Comparison of ENCODE assay signal across 9 mouse cellular contexts in genomic region chr2:59437684-59438393, GRCm38 (mm10). TPM values are rescaled to one million over a fixed set of nuclear protein-coding genes. Genes with fewer than 3 reads are reported as not detected.
A peak's percentile ranks its signal among the peaks of the same experiment; 100 is the strongest.
DNase-seq lines count a peak whose midpoint lies in the region; ATAC-seq lines count a peak whose summit lies in the region.
"Had no signal": no experiment of that assay in that cellular context is flagged by ENCODE, and none has a peak within 500 bp of the region (broad histone marks: within the 10 kb centered on the region; RNA-seq: fewer than 3 reads in every experiment).

No protein-coding gene starts in this region.

- no peak overlapping the region for H3K4me2 ChIP-seq in embryonic facial prominence, embryonic 12.5 days (replicated peaks)
- peak overlapping the region; percentile 33; the same call in 1 of the 2 replicates for H3K4me2 ChIP-seq in midbrain, embryonic 14.5 days (ENCODE audit: low read length)
- H3K4me2 ChIP-seq: liver, embryonic 13.5 days had no signal

- ATAC-seq in embryonic facial prominence, embryonic 12.5 days (ENCODE audit: insufficient number of reproducible peaks, insufficient read depth, low FRiP score, low TSS enrichment) = peak; percentile 36; the same call in 1 of the 2 replicates
- ATAC-seq in midbrain, embryonic 14.5 days (ENCODE audit: low FRiP score, low TSS enrichment) = peak; percentile 73

- intact Hi-C loops in gastrocnemius, postnatal 14 days (cut with DNase I; ENCODE audit: low total_unique reads) = loop anchor here (10.0 kb wide), 1 partner anchor 733 kb away; no protein-coding TSS in a partner anchor
- intact Hi-C loops in left cerebral cortex, postnatal 10 days (cut with DNase I) = loop anchor here (5.0 to 10.0 kb wide), 4 partner anchors 276 to 756 kb away; partner anchors contain the start of genes Ccdc148 and Pkp4

- H3K4me1 ChIP-seq in embryonic facial prominence, embryonic 12.5 days = no peaks in the 10 kb centered on the region
- H3K4me1 ChIP-seq in embryonic facial prominence, embryonic 10.5 days = no peaks in the 10 kb centered on the region
- no peaks in the 10 kb centered on the region for H3K4me1 ChIP-seq in midbrain, embryonic 14.5 days (ENCODE audit: control insufficient read depth, insufficient read depth, low read length)
- H3K4me1 ChIP-seq: liver, embryonic 13.5 days had no signal

- no peak overlapping the region for H3K9ac ChIP-seq in embryonic facial prominence, embryonic 12.5 days
- H3K9ac ChIP-seq in midbrain, embryonic 14.5 days (replicated peaks; ENCODE audit: low read length) = no peak overlapping the region
- H3K9ac ChIP-seq: liver, embryonic 13.5 days had no signal

- DNase-seq in embryonic facial prominence, embryonic 10.5 days (ENCODE audit: low spot score) = no peak
- peak; percentile 70 for DNase-seq in cerebellum, adult 11 months
- peak; percentile 31 for DNase-seq in gastrocnemius, postnatal 14 days
- DNase-seq in kidney, adult 11 months = peak; percentile 88
- peak; percentile 69 to 82 for DNase-seq in left cerebral cortex, postnatal 10 days (ENCODE audit: extremely low spot score in 1 of 2, low spot score in 2 of 2)
- DNase-seq in midbrain, embryonic 14.5 days = peak; percentile 82
- peak; percentile 59 for DNase-seq in testis, postnatal 14 days (ENCODE audit: low spot score)
- DNase-seq: liver, embryonic 13.5 days had no signal

- no peaks in the 10 kb centered on the region for H3K9me3 ChIP-seq in embryonic facial prominence, embryonic 12.5 days
- H3K9me3 ChIP-seq in embryonic facial prominence, embryonic 10.5 days = 0 out of 2 replicates have a peak, but pooled peaks cover 4% of the 10 kb centered on the region
- H3K9me3 ChIP-seq in midbrain, embryonic 14.5 days (ENCODE audit: control insufficient read depth, low read length) = no peaks in the 10 kb centered on the region
- H3K9me3 ChIP-seq: liver, embryonic 13.5 days had no signal

- 79% methylated on average over 12 of the region's 12 CpGs for WGBS in embryonic facial prominence, embryonic 12.5 days
- 88% methylated on average over 12 of the region's 12 CpGs for WGBS in embryonic facial prominence, embryonic 10.5 days
- WGBS in midbrain, embryonic 14.5 days = 73% methylated on average over 12 of the region's 12 CpGs

- H3K27ac ChIP-seq in embryonic facial prominence, embryonic 12.5 days = no peak overlapping the region
- no peak overlapping the region for H3K27ac ChIP-seq in embryonic facial prominence, embryonic 10.5 days (replicated peaks)
- no peak overlapping the region for H3K27ac ChIP-seq in midbrain, embryonic 14.5 days (replicated peaks; ENCODE audit: low read depth, low read length)
- H3K27ac ChIP-seq: liver, embryonic 13.5 days had no signal

- no peaks in the 10 kb centered on the region for H3K27me3 ChIP-seq in embryonic facial prominence, embryonic 12.5 days
- H3K27me3 ChIP-seq in embryonic facial prominence, embryonic 10.5 days (replicated peaks; ENCODE audit: low read depth, poor library complexity, severe bottlenecking) = 0 out of 2 replicates have a peak, but pooled peaks cover 15% of the 10 kb centered on the region
- H3K27me3 ChIP-seq in midbrain, embryonic 14.5 days (ENCODE audit: control insufficient read depth, insufficient read depth, low read length) = no peaks in the 10 kb centered on the region
- H3K27me3 ChIP-seq: liver, embryonic 13.5 days had no signal

- H3K4me3 ChIP-seq in embryonic facial prominence, embryonic 12.5 days = no peak overlapping the region
- H3K4me3 ChIP-seq in embryonic facial prominence, embryonic 10.5 days = no peak overlapping the region
- H3K4me3 ChIP-seq in midbrain, embryonic 14.5 days (replicated peaks; ENCODE audit: low read depth, low read length) = no peak overlapping the region
- H3K4me3 ChIP-seq: liver, embryonic 13.5 days had no signal

- H3K36me3 ChIP-seq in embryonic facial prominence, embryonic 12.5 days = no peaks in the 10 kb centered on the region
- no peaks in the 10 kb centered on the region for H3K36me3 ChIP-seq in embryonic facial prominence, embryonic 10.5 days (replicated peaks)
- no peaks in the 10 kb centered on the region for H3K36me3 ChIP-seq in midbrain, embryonic 14.5 days (ENCODE audit: control insufficient read depth, insufficient read depth, low read length)
- H3K36me3 ChIP-seq: liver, embryonic 13.5 days had no signal

RNA-seq across cellular contexts. Expression of gene Dapl1, which starts 46.6 kb away (rescaled TPM):
- polyA plus RNA-seq in embryonic facial prominence, embryonic 12.5 days (2016; fragmentation: Nextera tagmentation; extraction: Ambion mirVana) = 13.9 and 16.9 TPM in 2 replicates
- 8.5 and 11.3 TPM in 2 replicates for polyA plus RNA-seq in embryonic facial prominence, embryonic 10.5 days (2016; fragmentation: Nextera tagmentation; extraction: Ambion mirVana)
- total RNA-seq in gastrocnemius, postnatal 14 days (2021) = not detected
- 1 to 10 TPM; 1.8 to 2.0 TPM for total RNA-seq in left cerebral cortex, postnatal 10 days (2021)
- 0.42 and 0.96 TPM in 2 replicates for polyA plus RNA-seq in midbrain, embryonic 14.5 days (2014; fragmentation: Nextera tagmentation; extraction: Ambion mirVana)
